Comparison of ENCODE assay signal across 28 mouse cellular contexts in genomic region chr19:26143539-26143938, GRCm38 (mm10).
"Had no signal": no experiment of that assay in that cellular context is flagged by ENCODE, and none has a peak within 500 bp of the region (broad histone marks: within the 10 kb centered on the region; RNA-seq: fewer than 3 reads in every experiment).

No protein-coding gene starts in this region.

- DNase-seq: cerebellum, adult 8-10 months; cerebellum, adult 9-10 months; cerebellum, adult 9-11 months; cerebellum, postnatal 10 days; cerebellum, postnatal 14 days; cerebellum, postnatal 25 days; cerebellum, postnatal 36 days; embryo, embryonic 11 days; forebrain, postnatal 0 days; gastrocnemius, adult 2 months; gastrocnemius, postnatal 10 days; gastrocnemius, postnatal 14 days; gastrocnemius, postnatal 25 days; gastrocnemius, postnatal 36 days; heart, adult 11 months; heart, adult 18-20 months; heart, adult 2 months had no signal

- ATAC-seq: forebrain, embryonic 13.5 days; forebrain, embryonic 14.5 days; forebrain, embryonic 15.5 days; forebrain, embryonic 16.5 days; forebrain, postnatal 0 days had no signal

- H3K4me3 ChIP-seq: embryonic facial prominence, embryonic 10.5 days; embryonic facial prominence, embryonic 12.5 days; embryonic facial prominence, embryonic 13.5 days; embryonic facial prominence, embryonic 15.5 days; erythroblast, embryonic 14.5 days; forebrain, embryonic 10.5 days; forebrain, embryonic 12.5 days; forebrain, embryonic 13.5 days; forebrain, embryonic 15.5 days; gastrocnemius, adult 2 months; heart, adult 2 months had no signal

- H3K27ac ChIP-seq: embryonic facial prominence, embryonic 10.5 days; embryonic facial prominence, embryonic 12.5 days; embryonic facial prominence, embryonic 13.5 days; embryonic facial prominence, embryonic 15.5 days; forebrain, embryonic 10.5 days; forebrain, embryonic 12.5 days; forebrain, embryonic 13.5 days; forebrain, embryonic 15.5 days; gastrocnemius, adult 2 months; heart, adult 2 months had no signal

- H3K36me3 ChIP-seq: embryonic facial prominence, embryonic 10.5 days; embryonic facial prominence, embryonic 12.5 days; embryonic facial prominence, embryonic 13.5 days; embryonic facial prominence, embryonic 15.5 days; forebrain, embryonic 10.5 days; forebrain, embryonic 12.5 days; forebrain, embryonic 15.5 days had no signal

- H3K27me3 ChIP-seq: embryonic facial prominence, embryonic 12.5 days; embryonic facial prominence, embryonic 13.5 days; embryonic facial prominence, embryonic 15.5 days; forebrain, embryonic 12.5 days; forebrain, embryonic 13.5 days; forebrain, embryonic 15.5 days had no signal

- H3K9me3 ChIP-seq: embryonic facial prominence, embryonic 10.5 days; embryonic facial prominence, embryonic 12.5 days; embryonic facial prominence, embryonic 13.5 days; embryonic facial prominence, embryonic 15.5 days; forebrain, embryonic 10.5 days; forebrain, embryonic 12.5 days; forebrain, embryonic 13.5 days; forebrain, embryonic 15.5 days had no signal

- H3K9ac ChIP-seq: embryonic facial prominence, embryonic 12.5 days; embryonic facial prominence, embryonic 13.5 days; embryonic facial prominence, embryonic 15.5 days; forebrain, embryonic 12.5 days; forebrain, embryonic 13.5 days; forebrain, embryonic 15.5 days; forebrain, postnatal 0 days had no signal

- H3K4me1 ChIP-seq: embryonic facial prominence, embryonic 10.5 days; embryonic facial prominence, embryonic 12.5 days; forebrain, embryonic 13.5 days; forebrain, embryonic 15.5 days had no signal

- H3K4me2 ChIP-seq: embryonic facial prominence, embryonic 12.5 days; embryonic facial prominence, embryonic 13.5 days; embryonic facial prominence, embryonic 15.5 days; forebrain, embryonic 12.5 days; forebrain, embryonic 13.5 days; forebrain, embryonic 15.5 days had no signal
